Mouse (Mus musculus) liver, postnatal 0 days (tissue): ENCODE results near the gene Specc1l. TPM values are rescaled to one million over a fixed set of nuclear protein-coding genes. Genes with fewer than 3 reads are reported as not detected.

Experiments
- ATAC-seq: fragments of 200-750 bp; cut with Nextera tagmentation; 2 replicates; pipeline ENCODE4 v1.8.0; 2017; ENCODE audit warnings: mild to moderate bottlenecking, moderate library complexity
- DNase-seq: peaks from one replicate; pipeline ENCODE4 v3.0.0-alpha.2; 2016
- H3K27ac ChIP-seq: fragments of 300-500 bp; sonication (generic); 2 replicates; pipeline ENCODE4 v1.5.1; 2014; ENCODE audit warnings: antibody characterized with exemption, moderate library complexity, mild to moderate bottlenecking, low read depth
- H3K27me3 ChIP-seq: fragments of 300-500 bp; sonication (generic); 2 replicates; pipeline ENCODE4 v1.6.1; 2014; ENCODE audit warnings: low read length, control low read depth, mixed read lengths; ENCODE audit not compliant: insufficient read depth
- H3K36me3 ChIP-seq: fragments of 300-500 bp; sonication (generic); replicated peaks from 2 replicates; pipeline ENCODE4 v1.6.1; 2014; ENCODE audit warnings: mild to moderate bottlenecking, control low read depth, low read length, moderate library complexity, mixed read lengths; ENCODE audit not compliant: insufficient read depth
- H3K4me1 ChIP-seq: fragments of 300-500 bp; sonication (generic); 2 replicates; pipeline ENCODE4 v1.6.1; 2014; ENCODE audit warnings: antibody characterized with exemption, mild to moderate bottlenecking, control low read depth; ENCODE audit not compliant: insufficient read depth
- H3K4me2 ChIP-seq: fragments of 300-500 bp; sonication (generic); 2 replicates; pipeline ENCODE4 v1.6.1; 2014; ENCODE audit warnings: low read depth, mild to moderate bottlenecking, low read length, moderate library complexity, mixed read lengths
- H3K4me3 ChIP-seq: fragments of 300-500 bp; sonication (generic); 2 replicates; pipeline ENCODE4 v1.5.1; 2014; ENCODE audit warnings: low read depth, low read length
- H3K9ac ChIP-seq: fragments of 300-500 bp; sonication (generic); replicated peaks from 2 replicates; pipeline ENCODE4 v1.6.1; 2014; ENCODE audit warnings: mild to moderate bottlenecking, moderate library complexity
- H3K9me3 ChIP-seq: fragments of 300-500 bp; sonication (generic); 2 replicates; pipeline ENCODE4 v1.6.1; 2016; ENCODE audit warnings: mild to moderate bottlenecking, control low read depth, low read length, mixed read lengths
- CTCF ChIP-seq: sonication (generic); IDR thresholded peaks from 2 replicates; pipeline ENCODE4 v1.5.1; 2016; ENCODE audit warnings: antibody characterized with exemption, low read depth
- EP300 ChIP-seq: IDR thresholded peaks from 2 replicates; pipeline ENCODE4 v1.6.1; 2016; ENCODE audit warnings: antibody characterized with exemption, low read depth, mild to moderate bottlenecking
- WGBS: fragments of 180-500 bp; shearing (Covaris S2); extraction: QIAGEN DNeasy Blood & Tissue Kit; methylation state at CpG from one replicate; pipeline ENCODE4 v1.1.7; 2014; ENCODE audit not compliant: insufficient replicate concordance; 5-methylcytosine and 5-hydroxymethylcytosine counted together
- polyA plus RNA-seq: library from polyadenylated mRNA; unstranded; fragments of >200 nt; fragmentation: Nextera tagmentation; extraction: Ambion mirVana; gene quantifications from 2 replicates; pipeline ENCODE4 v1.2.1, GENCODE M21; 2015

Gene Specc1l
- polyA plus RNA-seq, 1 experiment from 2014 or later = 4.0 TPM

DNA sequence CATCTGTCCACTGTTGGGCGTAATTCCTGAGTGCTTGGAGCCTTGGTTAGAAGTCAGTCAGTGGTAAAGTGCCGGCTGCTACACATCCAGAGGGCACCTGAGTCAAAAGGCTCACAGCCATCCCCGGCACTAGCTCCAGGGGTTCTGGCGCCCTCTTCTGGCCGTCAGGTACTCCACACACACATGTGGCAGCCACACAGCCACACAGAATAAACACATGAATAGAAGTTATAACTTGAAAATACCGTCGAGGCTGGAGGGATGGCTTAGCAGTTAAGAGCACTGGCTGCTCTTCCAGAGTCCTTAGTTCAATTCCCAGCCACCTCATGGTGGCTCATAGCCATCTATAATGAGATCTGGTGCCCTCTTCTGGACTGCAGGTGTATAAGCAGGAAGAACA is 20.2 kb upstream of the Specc1l start:
- no peak overlapping the region for H3K4me2 ChIP-seq
- TF ChIP-seq CTCF (peak; percentile 54), EP300 (no peak)
- H3K9ac ChIP-seq = no peak overlapping the region
- H3K4me3 ChIP-seq = no peak overlapping the region
- H3K27me3 ChIP-seq = no peaks in the 10 kb centered on the region
- H3K27ac ChIP-seq = no peak overlapping the region
- no peaks in the 10 kb centered on the region for H3K36me3 ChIP-seq
- no peaks in the 10 kb centered on the region for H3K4me1 ChIP-seq
- no peak for ATAC-seq
- H3K9me3 ChIP-seq = no peaks in the 10 kb centered on the region
- 61% methylated on average over 7 of the region's 7 CpGs for WGBS
- no peak for DNase-seq

DNA sequence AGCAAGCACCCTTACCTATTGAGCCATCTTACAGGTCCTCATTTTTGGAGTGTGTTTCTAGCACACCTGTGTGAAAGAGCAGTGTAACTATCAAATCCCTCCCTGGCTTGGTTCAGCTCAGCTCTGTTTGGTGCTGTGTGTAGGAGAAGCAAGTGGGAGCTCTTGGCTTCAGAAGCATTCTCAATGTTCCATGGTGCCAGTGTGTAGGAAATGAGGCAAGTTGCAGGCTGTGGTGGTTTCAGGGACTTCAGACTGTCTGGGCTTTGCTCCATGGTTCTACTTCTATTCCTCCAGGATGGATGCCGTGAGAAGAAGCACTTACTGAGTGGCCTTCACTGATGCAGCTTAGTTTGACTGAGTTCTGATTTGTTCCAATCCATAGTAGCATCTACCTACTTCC is 14.1 kb upstream of the Specc1l start:
- ATAC-seq (no peak), DNase-seq (no peak)
- WGBS = 77% methylated on average over 1 of the region's 1 CpGs
- no peak overlapping the region for H3K27ac ChIP-seq
- no peak overlapping the region for H3K4me2 ChIP-seq
- no peaks in the 10 kb centered on the region for H3K9me3 ChIP-seq
- no peaks in the 10 kb centered on the region for H3K27me3 ChIP-seq
- H3K4me1 ChIP-seq = no peaks in the 10 kb centered on the region
- no peaks in the 10 kb centered on the region for H3K36me3 ChIP-seq
- no peak overlapping the region for H3K4me3 ChIP-seq
- TF ChIP-seq EP300 (no peak), CTCF (no peak)
- H3K9ac ChIP-seq = no peak overlapping the region

GRCm38 (mm10) chr10:75200733-75201132 is 11.1 kb upstream of the Specc1l start:
- 83% methylated on average over 1 of the region's 1 CpGs for WGBS
- no peak overlapping the region for H3K9ac ChIP-seq
- H3K36me3 ChIP-seq = no peaks in the 10 kb centered on the region
- H3K4me3 ChIP-seq = no peak overlapping the region
- ATAC-seq = no peak
- no peaks in the 10 kb centered on the region for H3K9me3 ChIP-seq
- no peaks in the 10 kb centered on the region for H3K4me1 ChIP-seq
- TF ChIP-seq EP300 = no peak
- TF ChIP-seq CTCF = no peak
- no peak for DNase-seq
- H3K27ac ChIP-seq = no peak overlapping the region
- H3K27me3 ChIP-seq = no peaks in the 10 kb centered on the region
- H3K4me2 ChIP-seq = no peak overlapping the region

GRCm38 (mm10) chr10:75206192-75206591 is 5.7 kb upstream of the Specc1l start:
- DNase-seq (no peak), ATAC-seq (no peak)
- Histone ChIP-seq H3K4me2 (no peak overlapping the region), H3K27me3 (no peaks in the 10 kb centered on the region), H3K4me3 (no peak overlapping the region), H3K9me3 (no peaks in the 10 kb centered on the region), H3K27ac (no peak overlapping the region), H3K36me3 (no peaks in the 10 kb centered on the region), H3K4me1 (peaks cover under 1% of the 10 kb centered on the region; the same call in 1 of the 2 replicates), H3K9ac (no peak overlapping the region)
- TF ChIP-seq EP300 (no peak), CTCF (no peak)
- WGBS = 66% methylated on average over 4 of the region's 4 CpGs

DNA sequence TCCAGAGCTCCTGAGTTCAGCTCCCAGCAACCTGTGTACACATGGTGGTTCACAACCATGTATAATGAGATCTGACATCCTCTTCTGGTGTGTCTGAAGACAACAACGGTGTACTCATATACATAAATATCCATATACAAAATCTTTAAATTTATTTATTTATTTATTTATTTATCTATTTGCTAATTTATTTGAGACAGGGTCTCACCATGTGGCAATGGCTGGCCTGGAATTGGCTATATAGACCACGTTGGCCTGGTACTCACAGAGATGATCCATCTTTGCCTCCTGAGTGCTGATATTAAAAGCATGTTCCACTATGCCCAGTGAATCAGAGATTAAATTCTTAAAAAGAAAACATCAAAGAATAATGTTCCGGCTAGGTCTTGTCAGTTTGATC is 1.0 kb upstream of the Specc1l start:
- no peak for TF ChIP-seq CTCF
- TF ChIP-seq EP300 = no peak
- Histone ChIP-seq H3K27me3 (no peaks in the 10 kb centered on the region), H3K27ac (no peak overlapping the region), H3K9ac (no peak overlapping the region), H3K4me1 (peaks cover 10% of the 10 kb centered on the region), H3K4me2 (no peak overlapping the region), H3K36me3 (no peaks in the 10 kb centered on the region), H3K4me3 (no peak overlapping the region), H3K9me3 (no peaks in the 10 kb centered on the region)
- ATAC-seq = no peak
- WGBS = 88% methylated on average over 3 of the region's 3 CpGs
- DNase-seq = no peak

- TF ChIP-seq EP300 = no peak
- TF ChIP-seq CTCF = no peak
- peak overlapping the region; percentile 71 for H3K4me3 ChIP-seq
- H3K4me1 ChIP-seq = peaks cover 10% of the 10 kb centered on the region
- H3K36me3 ChIP-seq = no peaks in the 10 kb centered on the region
- WGBS = 53% methylated on average over 7 of the region's 7 CpGs
- H3K4me2 ChIP-seq = peak overlapping the region; percentile 95
- H3K9me3 ChIP-seq = no peaks in the 10 kb centered on the region
- H3K9ac ChIP-seq = peak overlapping the region; percentile 88
- DNase-seq (no peak), ATAC-seq (no peak)
- H3K27ac ChIP-seq = 0 out of 2 replicates have a peak overlapping the region, but pooled peaks have one; percentile 23
- H3K27me3 ChIP-seq = no peaks in the 10 kb centered on the region
Measured at GRCm38 (mm10) chr10:75212981-75213380, 1.1 kb downstream of the Specc1l start.

GRCm38 (mm10) chr10:75220722-75221121 is 8.8 kb downstream of the Specc1l start:
- Histone ChIP-seq H3K27me3 (no peaks in the 10 kb centered on the region), H3K27ac (no peak overlapping the region), H3K4me1 (peaks cover 32% of the 10 kb centered on the region), H3K9ac (no peak overlapping the region), H3K4me2 (no peak overlapping the region), H3K36me3 (no peaks in the 10 kb centered on the region), H3K9me3 (no peaks in the 10 kb centered on the region), H3K4me3 (no peak overlapping the region)
- DNase-seq (no peak), ATAC-seq (no peak)
- WGBS = 66% methylated on average over 3 of the region's 3 CpGs
- no peak for TF ChIP-seq CTCF
- TF ChIP-seq EP300 = no peak
